Mouse (Mus musculus) CH12.LX (cell line): Measurements from ENCODE around the gene Chmp2a.

Source experiments
- CTCF ChIP-seq, 2 experiments: IDR thresholded peaks in 1 of 2; conservative IDR thresholded peaks in 1 of 2; 2 replicates each; pipeline ENCODE4 v1.5.1; 2011 to 2012; ENCODE audit warnings: low read depth in 2 of 2, low read length in 2 of 2, improper control_type of control experiment in 1 of 2, inconsistent platforms in 1 of 2, mild to moderate bottlenecking in 1 of 2, moderate library complexity in 1 of 2
- EP300 ChIP-seq: IDR thresholded peaks from 2 replicates; pipeline ENCODE4 v1.6.1; 2011; ENCODE audit warnings: low read length, improper control_type of control experiment
- JUN ChIP-seq: IDR thresholded peaks from 2 replicates; pipeline ENCODE4 v1.6.1; 2011; ENCODE audit warnings: low read depth, mild to moderate bottlenecking, low read length, improper control_type of control experiment, moderate library complexity; ENCODE audit not compliant: insufficient read depth
- JUND ChIP-seq: conservative IDR thresholded peaks from 2 replicates; pipeline ENCODE4 v1.6.1; 2011; ENCODE audit warnings: low read depth, low read length, improper control_type of control experiment
- MAFK ChIP-seq: IDR thresholded peaks from 2 replicates; pipeline ENCODE4 v1.6.1; 2011; ENCODE audit warnings: low read length, improper control_type of control experiment; ENCODE audit not compliant: insufficient replicate concordance
- MEF2A ChIP-seq: IDR thresholded peaks from 2 replicates; pipeline ENCODE4 v1.6.1; 2014; ENCODE audit warnings: low read depth, mild to moderate bottlenecking, inconsistent platforms, low read length, improper control_type of control experiment, borderline replicate concordance
- POLR2AphosphoS2 ChIP-seq: IDR thresholded peaks from 2 replicates; pipeline ENCODE4 v1.6.1; 2011; ENCODE audit warnings: low read depth, low read length, improper control_type of control experiment

GRCm38 (mm10) chr7:13033451-13034147, 1.0 kb downstream of the Chmp2a start:
- TF ChIP-seq EP300 (no peak), MEF2A (no peak), MAFK (no peak), JUND (no peak), CTCF (conservative IDR thresholded peaks at IDR 0.05 in 1 of 2, IDR thresholded peaks at IDR 0.05 in 1 of 2; ENCODE audit: low read depth in 2 of 2, low read length in 2 of 2) (no peak), POLR2AphosphoS2 (no peak), JUN (no peak)
